Mouse (Mus musculus) heart, embryonic 15.5 days (tissue): ENCODE data around the gene Dusp28. TPM values are rescaled to one million over a fixed set of nuclear protein-coding genes. Genes with fewer than 3 reads are reported as not detected.

Experiments used
- ATAC-seq: fragments of 200-750 bp; cut with Nextera tagmentation; replicated peaks from 2 replicates; pipeline ENCODE4 v1.8.0; 2017; ENCODE audit warnings: low read depth, moderate TSS enrichment; ENCODE audit not compliant: insufficient number of reproducible peaks, insufficient read depth, low FRiP score
- H3K27ac ChIP-seq: fragments of 300-500 bp; sonication (generic); 2 replicates; pipeline ENCODE4 v1.5.1; 2015; ENCODE audit warnings: mild to moderate bottlenecking, inconsistent platforms
- H3K27me3 ChIP-seq: fragments of 300-500 bp; sonication (generic); 2 replicates; pipeline ENCODE4 v1.6.1; 2015; ENCODE audit warnings: inconsistent platforms
- H3K36me3 ChIP-seq: fragments of 300-500 bp; sonication (generic); 2 replicates; pipeline ENCODE4 v1.6.1; 2015; ENCODE audit warnings: mild to moderate bottlenecking, inconsistent platforms
- H3K4me1 ChIP-seq: fragments of 300-500 bp; sonication (generic); replicated peaks from 2 replicates; pipeline ENCODE4 v1.6.1; 2015; ENCODE audit warnings: inconsistent platforms
- H3K4me2 ChIP-seq: fragments of 300-500 bp; sonication (generic); 2 replicates; pipeline ENCODE4 v1.6.1; 2015; ENCODE audit warnings: inconsistent platforms, mild to moderate bottlenecking, moderate library complexity
- H3K4me3 ChIP-seq: fragments of 300-500 bp; sonication (generic); 2 replicates; pipeline ENCODE4 v1.5.1; 2015; ENCODE audit warnings: mild to moderate bottlenecking, inconsistent platforms
- H3K9ac ChIP-seq: fragments of 300-500 bp; sonication (generic); 2 replicates; pipeline ENCODE4 v1.6.1; 2015; ENCODE audit warnings: mild to moderate bottlenecking, inconsistent platforms
- H3K9me3 ChIP-seq: fragments of 300-500 bp; sonication (generic); replicated peaks from 2 replicates; pipeline ENCODE4 v1.6.1; 2016; ENCODE audit warnings: inconsistent platforms
- WGBS: fragments of 180-500 bp; shearing (Covaris S2); methylation state at CpG from one replicate; pipeline ENCODE4 v1.1.7; 2015; ENCODE audit warnings: mixed read lengths; 5-methylcytosine and 5-hydroxymethylcytosine counted together
- polyA plus RNA-seq: library from polyadenylated mRNA; unstranded; fragments of >200 nt; fragmentation: Nextera tagmentation; extraction: Ambion mirVana; gene quantifications from 2 replicates; pipeline ENCODE4 v1.2.1, GENCODE M21; 2015

The Dusp28 gene
- polyA plus RNA-seq, 1 experiment from 2014 or later: 15.0 TPM

DNA sequence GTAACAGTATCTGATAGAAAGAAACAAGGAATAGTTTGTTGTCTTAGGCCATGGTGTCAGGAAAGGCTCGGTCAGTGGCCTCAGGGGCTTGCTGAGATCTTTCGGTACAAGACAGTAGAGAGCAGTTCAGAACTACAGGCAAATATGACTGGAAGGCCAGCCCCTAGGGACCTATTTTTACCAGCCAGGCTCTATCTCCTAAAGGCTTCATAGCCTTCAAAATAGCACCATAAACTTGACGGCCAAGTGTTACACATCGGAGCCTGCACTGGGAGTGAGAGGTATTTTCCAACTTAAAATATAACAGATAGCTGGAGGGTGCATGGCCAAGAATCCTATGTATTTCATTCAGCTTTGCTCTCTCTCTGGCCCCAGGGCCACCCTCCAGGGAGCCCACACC, 14.7 kb downstream of the Dusp28 start:
- ATAC-seq: peak; percentile 37; the same call in 1 of the 2 replicates
- no peaks in the 10 kb centered on the region for H3K27me3 ChIP-seq
- peak overlapping the region; percentile 81 for H3K27ac ChIP-seq
- peak overlapping the region; percentile 31 for H3K9ac ChIP-seq
- H3K9me3 ChIP-seq: no peaks in the 10 kb centered on the region
- peaks cover 44% of the 10 kb centered on the region for H3K36me3 ChIP-seq
- peaks cover 24% of the 10 kb centered on the region for H3K4me1 ChIP-seq
- WGBS: 58% methylated on average over 4 of the region's 4 CpGs
- H3K4me3 ChIP-seq: no peak overlapping the region
- H3K4me2 ChIP-seq: 0 out of 2 replicates have a peak overlapping the region, but pooled peaks have one; percentile 23

- H3K4me2 ChIP-seq: no peak overlapping the region
- WGBS: 14% methylated on average over 1 of the region's 1 CpGs
- H3K9ac ChIP-seq: no peak overlapping the region
- H3K4me1 ChIP-seq: peaks cover 15% of the 10 kb centered on the region
- peaks cover 13% of the 10 kb centered on the region for H3K27me3 ChIP-seq
- no peak overlapping the region for H3K27ac ChIP-seq
- no peak overlapping the region for H3K4me3 ChIP-seq
- no peaks in the 10 kb centered on the region for H3K36me3 ChIP-seq
- 0 out of 2 replicates have a peak, but pooled peaks cover 2% of the 10 kb centered on the region for H3K9me3 ChIP-seq
- ATAC-seq: no peak
These were observed 23.5 kb downstream of the Dusp28 start for GRCm38 (mm10) chr1:92930171-92930706.

DNA sequence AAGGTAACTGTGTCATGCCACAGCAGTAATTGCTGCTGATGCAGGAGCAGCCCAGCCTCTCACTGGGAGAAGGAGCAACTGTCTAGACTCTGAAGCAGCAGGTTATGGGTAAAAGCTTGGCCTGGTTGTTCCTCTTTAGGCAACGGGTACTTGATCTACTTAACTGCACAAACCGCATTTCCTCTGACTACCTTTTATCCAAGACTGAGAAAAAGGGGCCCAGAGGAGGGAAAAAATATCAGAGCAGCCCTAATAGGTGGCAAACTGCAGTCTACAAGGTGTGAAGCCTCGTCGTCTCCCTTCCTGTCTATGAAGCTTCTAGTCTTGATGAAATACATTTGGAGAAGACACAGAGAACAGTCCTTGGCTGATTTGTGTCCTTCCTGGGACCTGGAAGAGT, 26.8 kb downstream of the Dusp28 start:
- WGBS: 69% methylated on average over 4 of the region's 4 CpGs
- H3K4me1 ChIP-seq: peaks cover 32% of the 10 kb centered on the region
- H3K4me3 ChIP-seq: peak overlapping the region; percentile 74

DNA sequence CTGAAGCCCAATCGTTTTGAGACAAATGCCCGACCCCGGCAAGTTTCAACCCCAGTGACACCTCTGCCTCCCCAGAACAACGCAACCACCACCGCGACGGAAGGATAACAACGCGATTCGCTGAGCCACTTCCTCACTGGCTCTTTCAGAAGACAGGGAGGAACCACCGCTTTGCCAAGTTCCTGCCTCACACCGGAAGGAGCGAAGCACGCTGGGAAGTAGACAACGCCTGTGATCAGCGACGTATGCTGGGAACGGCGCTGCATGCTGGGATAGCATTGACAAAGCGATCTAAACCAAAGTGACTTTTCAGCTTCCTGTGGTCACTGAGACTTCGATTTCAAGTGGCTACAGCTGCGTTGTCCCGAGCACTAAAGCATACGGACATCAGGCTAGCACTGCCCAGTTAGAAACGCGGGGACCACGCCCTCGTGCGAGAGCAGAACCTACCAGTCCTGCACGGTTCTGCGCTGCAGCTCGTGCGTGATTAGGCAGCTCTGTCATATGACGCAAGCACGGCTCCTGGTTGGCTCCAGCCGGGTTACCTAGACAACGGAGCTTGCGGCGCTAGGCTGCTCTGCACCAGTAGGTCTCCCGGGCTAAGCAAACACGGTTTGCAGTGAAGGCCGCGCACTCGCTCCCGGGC, 27.5 kb downstream of the Dusp28 start, which contains the start of gene Capn10:
TSS of gene Capn10 (plus strand) at position 195 of the 646 bp plus-strand sequence.
- Histone ChIP-seq H3K4me2 (peak within 1 kb of the TSS; percentile 85), H3K27ac (peak within 1 kb of the TSS; percentile 97), H3K9me3 (0 out of 2 replicates have a peak, but pooled peaks cover 2% of the 10 kb centered on the region), H3K9ac (peak within 1 kb of the TSS; percentile 54), H3K36me3 (peaks cover 11% of the 10 kb centered on the region; the same call in 1 of the 2 replicates), H3K27me3 (no peaks in the 10 kb centered on the region), H3K4me3 (peak within 1 kb of the TSS; percentile 74), H3K4me1 (peaks cover 32% of the 10 kb centered on the region)
- ATAC-seq: peak; percentile 97
- under 1% methylated on average over 45 of the region's 45 CpGs for WGBS

More for the DNA sequence above, 26.8 kb downstream of the Dusp28 start:
- peaks cover 5% of the 10 kb centered on the region; the same call in 1 of the 2 replicates for H3K27me3 ChIP-seq
- H3K27ac ChIP-seq: peak overlapping the region; percentile 97
- 0 out of 2 replicates have a peak, but pooled peaks cover 2% of the 10 kb centered on the region for H3K9me3 ChIP-seq
- no peak for ATAC-seq
- H3K4me2 ChIP-seq: peak overlapping the region; percentile 85
- H3K9ac ChIP-seq: peak overlapping the region; percentile 54
- H3K36me3 ChIP-seq: peaks cover 4% of the 10 kb centered on the region; the same call in 1 of the 2 replicates

DNA sequence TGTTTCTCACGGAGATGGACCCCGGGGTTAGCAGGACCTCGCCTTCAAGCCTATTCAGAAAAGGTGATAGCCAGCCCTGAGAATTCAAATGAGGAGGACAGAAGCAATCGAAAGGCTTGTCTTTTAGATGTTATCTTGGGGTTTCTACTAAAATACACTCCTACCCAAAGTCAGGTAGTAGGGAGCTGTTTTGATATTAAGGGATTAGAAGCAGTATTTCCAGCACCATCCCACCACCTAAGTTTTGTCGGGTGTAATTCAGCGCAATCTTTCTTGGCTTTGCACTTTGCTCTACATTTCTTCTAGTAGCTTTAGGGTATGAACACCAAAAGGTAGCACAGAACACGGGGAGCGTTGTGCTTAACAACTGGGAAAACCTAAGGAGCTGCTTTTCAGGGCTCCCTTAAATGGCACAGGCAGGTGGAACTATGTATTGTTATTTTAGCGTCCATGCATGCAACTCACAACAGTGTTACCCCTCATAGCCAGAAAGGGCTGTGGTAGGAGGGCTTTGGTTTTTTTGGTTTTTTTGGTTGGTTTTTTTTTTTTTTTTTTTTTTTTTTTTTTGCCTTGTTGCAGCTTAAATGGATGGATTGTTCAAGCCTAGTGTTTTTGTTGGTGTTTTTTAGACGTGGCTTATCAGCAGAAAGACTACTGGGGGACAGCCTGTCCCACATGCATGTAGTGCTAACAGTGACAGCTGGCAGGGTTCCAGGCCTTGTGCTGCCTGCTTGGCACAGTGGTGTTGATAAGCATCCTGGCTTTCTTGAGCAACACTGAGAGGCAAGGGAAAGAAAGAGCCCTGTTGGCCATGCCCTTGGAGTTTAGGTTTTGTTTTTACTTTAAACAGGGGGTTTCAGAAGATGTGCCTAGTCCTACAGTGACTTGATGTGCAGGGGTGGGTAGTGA, 28.5 kb downstream of the Dusp28 start:
- no peaks in the 10 kb centered on the region for H3K27me3 ChIP-seq
- H3K9ac ChIP-seq: peak overlapping the region; percentile 54
- no peak for ATAC-seq
- H3K4me3 ChIP-seq: peak overlapping the region; percentile 74
- peak overlapping the region; percentile 85 for H3K4me2 ChIP-seq
- H3K4me1 ChIP-seq: peaks cover 28% of the 10 kb centered on the region
- peak overlapping the region; percentile 97 for H3K27ac ChIP-seq
- WGBS: 14% methylated on average over 10 of the region's 10 CpGs
- H3K36me3 ChIP-seq: peaks cover 21% of the 10 kb centered on the region
- 0 out of 2 replicates have a peak, but pooled peaks cover 2% of the 10 kb centered on the region for H3K9me3 ChIP-seq

DNA sequence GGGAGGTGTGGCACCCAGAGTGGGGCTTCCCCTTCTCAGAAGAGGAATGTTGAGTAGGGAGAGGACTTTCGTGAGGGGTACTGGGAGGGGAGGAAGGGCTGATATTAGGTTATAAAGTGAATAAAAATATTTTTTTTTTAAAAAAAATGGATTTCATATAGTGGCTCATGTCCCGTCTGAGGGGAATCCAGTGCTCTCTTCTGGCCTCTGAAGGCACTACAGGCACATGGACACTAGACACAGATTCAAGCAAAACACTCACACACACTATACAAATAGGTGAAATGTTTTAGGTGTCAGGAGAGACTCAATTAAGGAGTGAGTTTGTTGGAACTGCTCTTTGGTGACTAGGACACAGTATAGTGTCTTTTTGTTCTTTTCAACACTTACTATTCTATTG, 29.2 kb downstream of the Dusp28 start:
- peaks cover 26% of the 10 kb centered on the region for H3K4me1 ChIP-seq
- no peak overlapping the region for H3K9ac ChIP-seq
- no peaks in the 10 kb centered on the region for H3K27me3 ChIP-seq
- no peak for ATAC-seq
- H3K36me3 ChIP-seq: peaks cover 26% of the 10 kb centered on the region
- peak overlapping the region; percentile 74 for H3K4me3 ChIP-seq
- H3K9me3 ChIP-seq: 0 out of 2 replicates have a peak, but pooled peaks cover 2% of the 10 kb centered on the region
- H3K27ac ChIP-seq: no peak overlapping the region
- WGBS: 31% methylated on average over 2 of the region's 2 CpGs
- H3K4me2 ChIP-seq: peak overlapping the region; percentile 85

- H3K36me3 ChIP-seq: peaks cover 29% of the 10 kb centered on the region
- no peak overlapping the region for H3K4me3 ChIP-seq
- WGBS: 88% methylated on average over 3 of the region's 3 CpGs
- 0 out of 2 replicates have a peak, but pooled peaks cover 2% of the 10 kb centered on the region for H3K9me3 ChIP-seq
- H3K27me3 ChIP-seq: no peaks in the 10 kb centered on the region
- no peak for ATAC-seq
- peaks cover 26% of the 10 kb centered on the region for H3K4me1 ChIP-seq
- H3K27ac ChIP-seq: no peak overlapping the region
- H3K9ac ChIP-seq: no peak overlapping the region
- no peak overlapping the region for H3K4me2 ChIP-seq
These were observed 29.7 kb downstream of the Dusp28 start for GRCm38 (mm10) chr1:92936467-92936866.

DNA sequence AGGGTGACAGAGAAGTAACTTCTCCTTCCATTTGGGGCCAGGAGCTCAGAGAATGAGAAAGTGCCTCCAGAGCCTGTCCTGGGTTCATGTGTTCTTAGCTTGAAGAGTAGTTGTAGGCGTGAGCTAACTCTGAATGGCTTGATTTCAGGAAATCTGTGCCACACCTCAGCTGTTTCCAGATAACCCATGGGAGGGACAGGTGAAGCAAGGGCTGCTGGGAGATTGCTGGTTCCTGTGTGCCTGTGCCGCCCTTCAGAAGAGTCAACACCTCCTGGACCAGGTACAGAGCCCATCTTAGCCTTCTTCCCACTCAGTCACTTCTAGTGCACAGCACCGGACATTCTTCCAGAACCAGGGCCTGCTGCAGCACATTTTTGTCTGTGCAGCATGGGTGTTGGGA, 31.0 kb downstream of the Dusp28 start:
- 0 out of 2 replicates have a peak, but pooled peaks cover 2% of the 10 kb centered on the region for H3K9me3 ChIP-seq
- no peaks in the 10 kb centered on the region for H3K27me3 ChIP-seq
- no peak overlapping the region for H3K9ac ChIP-seq
- 78% methylated on average over 3 of the region's 3 CpGs for WGBS
- H3K4me3 ChIP-seq: no peak overlapping the region
- peaks cover 26% of the 10 kb centered on the region for H3K4me1 ChIP-seq
- H3K27ac ChIP-seq: no peak overlapping the region
- H3K36me3 ChIP-seq: peaks cover 31% of the 10 kb centered on the region
- ATAC-seq: no peak
- H3K4me2 ChIP-seq: no peak overlapping the region

DNA sequence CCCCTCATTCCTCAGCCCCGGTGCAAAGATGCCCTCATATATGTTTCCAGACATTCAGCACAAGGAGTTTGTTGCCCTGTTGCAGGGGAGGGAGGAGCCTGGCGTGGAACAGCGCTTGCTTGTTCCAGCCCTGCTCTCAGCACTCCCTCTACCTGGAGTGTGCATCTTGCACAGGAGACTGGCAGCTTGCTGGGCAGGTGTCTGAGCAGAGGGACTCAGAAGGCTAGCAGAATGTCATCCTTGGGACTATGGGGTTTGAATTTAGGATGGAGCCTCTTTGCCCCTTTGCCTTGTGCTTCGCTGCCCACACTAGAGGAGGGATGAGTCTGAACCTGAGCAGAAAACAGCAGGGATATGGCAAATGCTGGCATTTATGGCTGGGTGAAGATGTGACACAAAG, 33.0 kb downstream of the Dusp28 start:
- peaks cover 43% of the 10 kb centered on the region for H3K36me3 ChIP-seq
- no peak overlapping the region for H3K27ac ChIP-seq
- H3K9ac ChIP-seq: no peak overlapping the region
- no peak overlapping the region for H3K4me3 ChIP-seq
- ATAC-seq: no peak
- H3K4me2 ChIP-seq: no peak overlapping the region
- WGBS: 91% methylated on average over 4 of the region's 4 CpGs
- peaks cover 20% of the 10 kb centered on the region for H3K4me1 ChIP-seq
- no peaks in the 10 kb centered on the region for H3K9me3 ChIP-seq
- H3K27me3 ChIP-seq: no peaks in the 10 kb centered on the region

DNA sequence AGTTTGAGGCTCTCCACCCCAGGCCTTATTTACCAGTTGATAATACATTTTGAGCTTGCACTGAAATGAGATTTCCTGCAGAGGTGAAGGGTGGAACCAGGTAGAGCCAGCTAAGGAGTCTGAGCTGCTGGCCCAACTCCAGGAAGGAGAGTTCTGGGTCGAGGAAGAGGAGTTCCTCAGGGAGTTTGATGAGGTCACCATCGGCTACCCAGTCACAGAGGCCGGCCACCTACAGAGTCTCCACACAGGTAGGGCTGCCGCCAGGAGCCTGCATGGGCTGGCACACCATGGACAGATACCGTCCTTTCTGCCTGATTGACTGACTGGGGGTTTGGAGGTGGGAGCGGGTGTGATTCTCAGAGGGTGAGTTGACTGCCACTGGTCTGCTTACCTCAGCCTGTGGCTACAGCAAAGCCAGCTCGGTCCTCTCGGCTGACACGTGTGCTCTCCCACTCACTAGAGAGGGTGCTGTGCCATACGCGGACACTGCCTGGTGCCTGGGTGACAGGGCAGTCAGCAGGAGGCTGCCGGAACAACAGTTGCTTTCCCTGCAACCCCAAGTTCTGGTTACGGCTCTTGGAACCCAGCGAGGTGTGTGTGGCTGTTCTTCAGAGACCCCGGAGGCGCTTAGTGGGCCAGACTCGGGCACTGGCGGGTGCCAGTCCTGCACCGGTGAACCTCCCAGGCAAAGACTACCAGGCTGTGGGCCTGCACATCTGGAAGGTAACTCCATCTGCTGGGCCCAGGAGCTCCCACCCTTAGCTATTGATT, 36.6 kb downstream of the Dusp28 start:
- WGBS: 91% methylated on average over 19 of the region's 19 CpGs
- ATAC-seq: no peak

More for the DNA sequence above, 36.6 kb downstream of the Dusp28 start:
- H3K27ac ChIP-seq: no peak overlapping the region
- H3K4me1 ChIP-seq: no peaks in the 10 kb centered on the region
- H3K27me3 ChIP-seq: no peaks in the 10 kb centered on the region
- H3K36me3 ChIP-seq: peaks cover 69% of the 10 kb centered on the region
- no peak overlapping the region for H3K4me3 ChIP-seq
- H3K9ac ChIP-seq: no peak overlapping the region
- no peaks in the 10 kb centered on the region for H3K9me3 ChIP-seq
- no peak overlapping the region for H3K4me2 ChIP-seq
